Mouse (Mus musculus): ENCODE measurements around the gene Cbfa2t2. TPM values are rescaled to one million over a fixed set of nuclear protein-coding genes. Genes with fewer than 3 reads are reported as not detected.

Gene Cbfa2t2
- polyA plus RNA-seq (2014; fragmentation: Nextera tagmentation; extraction: Ambion mirVana), result 48.8 and 51.2 TPM in 2 replicates

DNA sequence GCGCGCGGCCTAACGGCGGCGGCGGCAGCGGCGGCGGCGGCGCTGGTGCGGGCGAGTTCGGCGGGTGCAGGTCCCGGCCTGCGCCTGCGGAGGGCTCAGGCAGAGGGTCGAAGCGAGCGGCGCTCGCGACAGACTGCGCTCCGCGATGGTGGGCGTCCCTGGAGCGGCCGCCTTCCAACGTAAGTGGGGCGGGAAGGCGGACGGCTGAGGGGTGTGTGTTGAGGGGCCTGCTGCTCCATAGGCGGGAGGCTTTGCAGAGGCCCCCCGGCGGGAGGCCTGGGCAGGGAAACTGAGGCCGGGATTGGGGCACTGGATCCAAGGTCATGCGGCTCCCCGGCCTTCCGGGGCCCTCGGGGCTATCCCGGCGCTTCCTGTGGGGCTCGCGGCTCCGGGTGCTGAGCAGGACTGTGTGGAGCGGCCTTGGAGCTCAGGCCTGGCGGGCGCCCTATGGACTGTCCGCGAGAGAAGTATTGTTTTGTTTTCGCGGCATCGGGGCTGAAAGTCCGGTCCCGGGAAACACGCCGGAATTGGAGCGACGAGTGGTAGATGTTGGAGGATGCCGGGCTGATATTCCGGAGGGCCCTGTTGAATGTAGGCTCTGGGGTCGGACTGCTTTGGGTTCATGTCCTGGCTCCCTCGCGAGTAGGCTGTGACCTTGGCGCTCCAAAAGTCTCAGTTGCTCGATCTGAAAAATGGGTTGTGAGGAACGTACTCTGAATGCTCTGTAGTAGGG is at the start of gene Cbfa2t2:
Gene Cbfa2t2, plus strand, starts transcription at position 24 of the 733 bp plus-strand sequence.
- peak within 1 kb of the TSS; percentile 53 for H3K4me2 ChIP-seq (ENCODE audit: low read depth, low read length)
- ATAC-seq (ENCODE audit: low read depth), result peak; percentile 87
- H3K27me3 ChIP-seq (ENCODE audit: control insufficient read depth, insufficient read depth, low read length), result no peaks in the 10 kb centered on the region
- H3K36me3 ChIP-seq (ENCODE audit: control insufficient read depth, insufficient read depth, low read length), result no peaks in the 10 kb centered on the region
- peak within 1 kb of the TSS; percentile 75 for H3K4me3 ChIP-seq (ENCODE audit: low read depth, low read length)
- peaks cover 11% of the 10 kb centered on the region; the same call in 1 of the 2 replicates for H3K4me1 ChIP-seq (ENCODE audit: control insufficient read depth, insufficient read depth, low read length)
- peak within 1 kb of the TSS; percentile 93 for H3K9ac ChIP-seq (replicated peaks; ENCODE audit: low read depth, low read length)
- H3K9me3 ChIP-seq (ENCODE audit: control insufficient read depth, low read length), result no peaks in the 10 kb centered on the region
- peak within 1 kb of the TSS; percentile 89 for H3K27ac ChIP-seq (ENCODE audit: low read depth, low read length)
- WGBS, result under 1% methylated on average over 63 of the region's 70 CpGs

DNA sequence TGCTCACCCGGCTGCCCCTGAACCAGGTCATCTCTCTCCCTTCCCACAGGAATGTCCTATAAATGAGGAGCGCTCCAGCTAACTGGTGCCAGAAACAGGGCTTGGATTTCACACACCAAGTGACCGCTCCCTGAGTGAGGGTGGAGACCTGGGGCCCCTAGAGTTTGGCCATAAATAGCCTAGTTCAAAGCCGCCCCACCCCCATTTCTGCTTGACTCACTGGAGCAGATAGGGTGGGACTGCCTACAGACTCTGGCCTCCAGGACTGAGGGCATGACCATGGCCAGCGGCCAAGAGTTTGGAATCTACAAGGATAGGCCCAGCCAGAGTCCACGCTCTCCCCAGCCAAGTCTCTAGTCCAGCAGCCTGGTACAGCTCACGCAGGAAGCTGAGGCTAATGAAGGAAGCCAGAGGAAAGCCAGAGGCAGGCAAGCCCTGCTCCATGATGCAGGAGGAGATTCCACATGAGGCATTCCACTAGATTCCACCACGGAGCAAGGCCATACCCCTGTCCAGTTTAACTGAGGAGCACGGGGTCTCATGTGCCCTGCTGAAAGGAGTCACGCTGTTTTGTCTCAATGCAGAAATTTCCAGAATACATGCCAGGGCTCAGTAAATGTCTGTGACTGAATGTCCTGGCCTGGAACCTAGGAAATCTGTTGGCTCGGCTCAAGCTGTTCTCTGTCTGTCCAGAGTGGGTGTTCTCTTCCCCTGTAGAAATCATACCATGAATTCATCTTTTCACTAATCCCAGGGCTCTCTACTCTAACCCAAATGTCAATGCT is 45.9 kb upstream of the Cbfa2t2 start:
- no peaks in the 10 kb centered on the region for H3K36me3 ChIP-seq (ENCODE audit: control insufficient read depth, insufficient read depth, low read length)
- WGBS, result 83% methylated on average over 11 of the region's 11 CpGs
- H3K27me3 ChIP-seq (ENCODE audit: control insufficient read depth, insufficient read depth, low read length), result no peaks in the 10 kb centered on the region
- no peak overlapping the region for H3K27ac ChIP-seq (ENCODE audit: low read depth, low read length)
- ATAC-seq (ENCODE audit: low read depth), result no peak
- H3K4me2 ChIP-seq (ENCODE audit: low read depth, low read length), result no peak overlapping the region
- no peaks in the 10 kb centered on the region for H3K9me3 ChIP-seq (ENCODE audit: control insufficient read depth, low read length)
- H3K4me3 ChIP-seq (ENCODE audit: low read depth, low read length), result no peak overlapping the region
- no peaks in the 10 kb centered on the region for H3K4me1 ChIP-seq (ENCODE audit: control insufficient read depth, insufficient read depth, low read length)
- H3K9ac ChIP-seq (replicated peaks; ENCODE audit: low read depth, low read length), result no peak overlapping the region

DNA sequence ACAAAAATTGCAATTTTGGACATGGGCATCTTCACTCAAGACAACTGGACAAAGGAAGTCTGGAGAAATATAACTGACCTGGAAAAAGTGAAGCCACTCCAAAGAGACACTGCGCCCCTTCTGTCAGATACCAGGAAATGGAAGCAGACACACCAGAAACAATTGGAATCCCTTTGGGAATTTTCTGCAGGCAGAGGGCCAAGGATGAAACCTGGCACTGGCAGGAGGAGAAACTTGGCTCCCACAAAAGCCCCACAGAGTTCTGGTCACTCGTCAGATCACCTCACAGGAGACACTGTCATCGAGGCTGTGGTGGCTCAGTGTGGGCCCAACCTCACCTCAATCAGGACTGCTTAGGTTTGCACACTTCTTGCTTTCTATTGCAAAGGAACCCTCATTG is 41.7 kb upstream of the Cbfa2t2 start:
- no peak overlapping the region for H3K4me2 ChIP-seq (ENCODE audit: low read depth, low read length)
- no peaks in the 10 kb centered on the region for H3K36me3 ChIP-seq (ENCODE audit: control insufficient read depth, insufficient read depth, low read length)
- H3K27ac ChIP-seq (ENCODE audit: low read depth, low read length), result no peak overlapping the region
- no peak overlapping the region for H3K4me3 ChIP-seq (ENCODE audit: low read depth, low read length)
- H3K9me3 ChIP-seq (ENCODE audit: control insufficient read depth, low read length), result no peaks in the 10 kb centered on the region
- H3K27me3 ChIP-seq (ENCODE audit: control insufficient read depth, insufficient read depth, low read length), result no peaks in the 10 kb centered on the region
- H3K9ac ChIP-seq (replicated peaks; ENCODE audit: low read depth, low read length), result no peak overlapping the region
- WGBS, result 63% methylated on average over 3 of the region's 3 CpGs
- no peaks in the 10 kb centered on the region for H3K4me1 ChIP-seq (ENCODE audit: control insufficient read depth, insufficient read depth, low read length)
- no peak for ATAC-seq (ENCODE audit: low read depth)

GRCm38 (mm10) chr2:154396529-154396928 is 39.8 kb upstream of the Cbfa2t2 start:
- Histone ChIP-seq H3K9ac (replicated peaks; ENCODE audit: low read depth, low read length) (no peak overlapping the region), H3K9me3 (ENCODE audit: control insufficient read depth, low read length) (no peaks in the 10 kb centered on the region), H3K27me3 (ENCODE audit: control insufficient read depth, insufficient read depth, low read length) (no peaks in the 10 kb centered on the region), H3K4me1 (ENCODE audit: control insufficient read depth, insufficient read depth, low read length) (no peaks in the 10 kb centered on the region), H3K4me3 (ENCODE audit: low read depth, low read length) (no peak overlapping the region), H3K4me2 (ENCODE audit: low read depth, low read length) (no peak overlapping the region), H3K36me3 (ENCODE audit: control insufficient read depth, insufficient read depth, low read length) (no peaks in the 10 kb centered on the region), H3K27ac (ENCODE audit: low read depth, low read length) (no peak overlapping the region)
- WGBS, result 95% methylated on average over 2 of the region's 2 CpGs
- no peak for ATAC-seq (ENCODE audit: low read depth)

DNA sequence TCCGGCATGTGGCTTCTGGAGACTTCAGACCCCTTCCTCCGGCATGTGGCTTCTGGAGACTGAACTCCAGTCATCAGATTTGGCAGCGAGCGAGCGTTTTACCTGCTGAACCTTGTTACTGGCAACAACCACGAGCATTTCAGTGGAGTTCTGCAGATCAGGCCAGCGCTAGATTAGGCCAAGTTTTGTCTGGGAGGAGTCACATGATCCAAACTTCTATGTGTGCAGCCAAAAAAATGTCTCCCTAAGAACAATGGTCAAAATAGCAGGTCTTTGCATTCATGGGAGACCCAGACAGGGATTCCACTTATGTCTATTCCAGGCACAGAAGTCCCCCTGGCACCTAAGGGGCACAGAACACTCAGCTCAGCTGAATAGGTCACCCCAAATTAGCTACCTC is 38.0 kb upstream of the Cbfa2t2 start:
- Histone ChIP-seq H3K9ac (replicated peaks; ENCODE audit: low read depth, low read length) (no peak overlapping the region), H3K4me3 (ENCODE audit: low read depth, low read length) (no peak overlapping the region), H3K27ac (ENCODE audit: low read depth, low read length) (no peak overlapping the region), H3K9me3 (ENCODE audit: control insufficient read depth, low read length) (no peaks in the 10 kb centered on the region), H3K36me3 (ENCODE audit: control insufficient read depth, insufficient read depth, low read length) (no peaks in the 10 kb centered on the region), H3K4me2 (ENCODE audit: low read depth, low read length) (no peak overlapping the region), H3K4me1 (ENCODE audit: control insufficient read depth, insufficient read depth, low read length) (no peaks in the 10 kb centered on the region), H3K27me3 (ENCODE audit: control insufficient read depth, insufficient read depth, low read length) (no peaks in the 10 kb centered on the region)
- ATAC-seq (ENCODE audit: low read depth), result no peak
- 89% methylated on average over 7 of the region's 7 CpGs for WGBS

GRCm38 (mm10) chr2:154399325-154399724 is 37.0 kb upstream of the Cbfa2t2 start:
- H3K4me2 ChIP-seq (ENCODE audit: low read depth, low read length), result no peak overlapping the region
- H3K27ac ChIP-seq (ENCODE audit: low read depth, low read length), result peak overlapping the region; percentile 6; the same call in 1 of the 2 replicates
- no peak overlapping the region for H3K9ac ChIP-seq (replicated peaks; ENCODE audit: low read depth, low read length)
- H3K4me3 ChIP-seq (ENCODE audit: low read depth, low read length), result no peak overlapping the region
- ATAC-seq (ENCODE audit: low read depth), result no peak
- WGBS, result 69% methylated on average over 2 of the region's 2 CpGs
- H3K9me3 ChIP-seq (ENCODE audit: control insufficient read depth, low read length), result no peaks in the 10 kb centered on the region
- H3K4me1 ChIP-seq (ENCODE audit: control insufficient read depth, insufficient read depth, low read length), result no peaks in the 10 kb centered on the region
- no peaks in the 10 kb centered on the region for H3K27me3 ChIP-seq (ENCODE audit: control insufficient read depth, insufficient read depth, low read length)
- no peaks in the 10 kb centered on the region for H3K36me3 ChIP-seq (ENCODE audit: control insufficient read depth, insufficient read depth, low read length)

DNA sequence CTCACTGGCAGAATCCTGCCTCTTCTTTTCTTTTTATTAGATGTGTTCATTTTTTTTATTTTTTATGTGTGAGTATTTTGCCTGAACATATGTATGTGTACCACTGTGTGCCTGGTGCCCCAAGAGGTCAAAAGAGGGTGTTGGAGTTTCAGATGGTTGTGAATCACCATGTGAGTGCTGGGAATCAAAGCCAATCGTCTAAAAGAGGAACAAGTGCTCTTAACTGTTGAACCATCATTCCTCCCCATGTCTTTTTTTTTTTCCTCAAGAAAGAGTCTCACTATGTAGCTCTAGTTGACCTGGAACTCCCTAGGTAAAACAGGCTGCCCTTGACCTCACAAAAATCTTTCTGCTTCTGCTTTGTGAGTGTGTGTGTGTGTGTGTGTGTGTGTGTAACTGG is 34.3 kb upstream of the Cbfa2t2 start:
- Histone ChIP-seq H3K27ac (ENCODE audit: low read depth, low read length) (no peak overlapping the region), H3K27me3 (ENCODE audit: control insufficient read depth, insufficient read depth, low read length) (no peaks in the 10 kb centered on the region), H3K4me3 (ENCODE audit: low read depth, low read length) (no peak overlapping the region), H3K9ac (replicated peaks; ENCODE audit: low read depth, low read length) (no peak overlapping the region), H3K9me3 (ENCODE audit: control insufficient read depth, low read length) (no peaks in the 10 kb centered on the region), H3K4me1 (ENCODE audit: control insufficient read depth, insufficient read depth, low read length) (peaks cover 7% of the 10 kb centered on the region; the same call in 1 of the 2 replicates), H3K36me3 (ENCODE audit: control insufficient read depth, insufficient read depth, low read length) (no peaks in the 10 kb centered on the region), H3K4me2 (ENCODE audit: low read depth, low read length) (no peak overlapping the region)
- 55% methylated on average over 1 of the region's 1 CpGs for WGBS
- ATAC-seq (ENCODE audit: low read depth), result no peak

- no peaks in the 10 kb centered on the region for H3K27me3 ChIP-seq (ENCODE audit: control insufficient read depth, insufficient read depth, low read length)
- H3K4me3 ChIP-seq (ENCODE audit: low read depth, low read length), result no peak overlapping the region
- 22% methylated on average over 7 of the region's 7 CpGs for WGBS
- no peak overlapping the region for H3K4me2 ChIP-seq (ENCODE audit: low read depth, low read length)
- peaks cover 7% of the 10 kb centered on the region; the same call in 1 of the 2 replicates for H3K4me1 ChIP-seq (ENCODE audit: control insufficient read depth, insufficient read depth, low read length)
- peak; percentile 66; the same call in 1 of the 2 replicates for ATAC-seq (ENCODE audit: low read depth)
- no peak overlapping the region for H3K27ac ChIP-seq (ENCODE audit: low read depth, low read length)
- H3K9me3 ChIP-seq (ENCODE audit: control insufficient read depth, low read length), result no peaks in the 10 kb centered on the region
- no peak overlapping the region for H3K9ac ChIP-seq (replicated peaks; ENCODE audit: low read depth, low read length)
- no peaks in the 10 kb centered on the region for H3K36me3 ChIP-seq (ENCODE audit: control insufficient read depth, insufficient read depth, low read length)
These were observed 33.5 kb upstream of the Cbfa2t2 start for GRCm38 (mm10) chr2:154402811-154403210.

- H3K9ac ChIP-seq (replicated peaks; ENCODE audit: low read depth, low read length), result no peak overlapping the region
- no peak for ATAC-seq (ENCODE audit: low read depth)
- WGBS, result 39% methylated on average over 5 of the region's 5 CpGs
- H3K27ac ChIP-seq (ENCODE audit: low read depth, low read length), result no peak overlapping the region
- H3K27me3 ChIP-seq (ENCODE audit: control insufficient read depth, insufficient read depth, low read length), result no peaks in the 10 kb centered on the region
- H3K4me3 ChIP-seq (ENCODE audit: low read depth, low read length), result no peak overlapping the region
- no peak overlapping the region; the same call in 1 of the 2 replicates for H3K4me2 ChIP-seq (ENCODE audit: low read depth, low read length)
- no peaks in the 10 kb centered on the region for H3K9me3 ChIP-seq (ENCODE audit: control insufficient read depth, low read length)
- no peaks in the 10 kb centered on the region for H3K36me3 ChIP-seq (ENCODE audit: control insufficient read depth, insufficient read depth, low read length)
- H3K4me1 ChIP-seq (ENCODE audit: control insufficient read depth, insufficient read depth, low read length), result peaks cover 7% of the 10 kb centered on the region; the same call in 1 of the 2 replicates
These were observed 30.8 kb upstream of the Cbfa2t2 start for GRCm38 (mm10) chr2:154405447-154405994.

Data from neural tube, embryonic 14.5 days (tissue).